Mouse (Mus musculus): Measurements from ENCODE around the gene Vamp2.
A peak's percentile ranks its signal among the peaks of the same experiment; 100 is the strongest.

Vamp2 gene

DNA sequence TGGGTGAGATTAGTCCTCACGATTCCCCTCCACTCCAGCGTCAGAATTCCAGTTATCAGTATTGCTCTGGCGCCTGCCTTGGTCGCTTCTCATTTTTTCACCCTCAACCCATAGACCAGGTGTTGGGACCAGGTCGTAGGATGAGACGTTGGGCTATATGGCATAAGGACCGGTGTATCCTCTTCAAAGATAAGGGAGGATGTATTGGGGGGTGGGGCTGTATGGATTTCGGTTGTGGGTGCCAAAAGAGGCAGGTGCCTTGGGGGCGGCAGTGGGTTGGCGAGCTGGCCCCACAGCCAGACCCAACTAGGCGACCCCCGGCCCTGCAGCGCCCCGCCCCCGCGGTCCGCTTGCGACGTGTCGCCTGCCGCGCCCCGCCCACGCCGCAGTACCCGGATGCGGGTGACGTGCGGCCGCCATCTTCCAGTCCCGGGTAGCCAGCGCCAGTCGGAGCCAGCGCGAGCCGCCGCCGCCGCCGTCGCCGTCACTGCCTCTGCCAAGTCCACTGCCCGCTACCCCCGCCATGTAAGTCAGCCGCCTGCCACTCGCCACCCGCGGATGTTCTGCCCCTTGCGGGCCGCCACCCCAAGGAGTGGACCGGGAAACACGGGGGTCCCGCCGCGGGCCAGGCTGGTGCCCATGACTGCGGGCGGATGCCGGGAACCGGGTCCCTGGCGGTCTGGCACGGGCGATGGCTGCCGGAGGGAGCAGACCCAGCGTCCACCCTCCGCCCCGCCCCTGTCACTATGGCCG lies at the start of gene Vamp2:
TSS of gene Vamp2 (plus strand) at position 388 of the 753 bp plus-strand sequence.
- DNase-seq (ENCODE audit: low spot score): peak; percentile 91

DNA sequence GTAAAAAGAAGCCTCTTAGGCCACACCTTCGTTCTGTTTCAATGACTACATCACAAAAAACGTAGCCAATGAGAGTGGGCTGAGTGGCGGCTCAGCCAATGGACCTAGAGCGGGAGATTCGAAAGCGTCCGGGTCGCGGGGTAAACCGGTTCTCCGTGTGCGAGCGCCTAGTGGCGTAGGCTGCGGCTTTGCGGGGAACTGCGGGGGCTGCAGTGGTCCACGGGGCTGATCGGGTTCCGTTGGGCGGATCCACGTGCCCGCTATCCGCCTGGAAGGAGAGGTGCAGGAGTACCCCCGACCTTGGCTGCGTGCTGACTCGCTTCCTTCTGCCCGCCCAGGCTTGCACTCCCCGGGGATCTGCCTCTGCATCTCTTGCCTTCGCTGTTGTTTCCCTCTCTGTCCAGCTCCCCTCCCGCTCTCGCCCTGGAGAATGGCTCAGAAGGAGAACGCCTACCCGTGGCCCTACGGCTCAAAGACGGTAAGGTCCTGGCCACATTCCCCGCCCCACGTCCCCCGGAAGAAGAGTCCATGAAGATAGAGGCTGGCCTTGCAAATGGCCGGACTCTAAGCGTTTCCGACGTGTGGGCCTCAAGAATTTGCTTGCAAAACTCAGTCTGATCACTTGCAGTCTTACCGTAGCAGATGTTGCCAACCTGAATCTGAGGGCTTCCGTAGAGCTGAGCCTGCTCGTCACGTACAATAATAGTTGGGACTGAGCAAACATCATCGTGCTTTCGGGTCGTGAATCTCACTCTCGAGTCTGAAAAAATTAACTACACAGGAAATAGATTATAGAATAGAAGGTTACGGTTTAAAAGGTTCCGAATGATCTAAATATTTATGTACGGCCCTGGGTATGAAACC lies 42.5 kb upstream of the Vamp2 start, which contains the start of gene Aurkb:
TSS of gene Aurkb (plus strand) at position 117 of the 864 bp plus-strand sequence.
- DNase-seq (ENCODE audit: low spot score): peak; percentile 78

GRCm38 (mm10) chr11:69046395-69046774 lies 41.9 kb upstream of the Vamp2 start:
- no peak for DNase-seq (ENCODE audit: low spot score)

DNA sequence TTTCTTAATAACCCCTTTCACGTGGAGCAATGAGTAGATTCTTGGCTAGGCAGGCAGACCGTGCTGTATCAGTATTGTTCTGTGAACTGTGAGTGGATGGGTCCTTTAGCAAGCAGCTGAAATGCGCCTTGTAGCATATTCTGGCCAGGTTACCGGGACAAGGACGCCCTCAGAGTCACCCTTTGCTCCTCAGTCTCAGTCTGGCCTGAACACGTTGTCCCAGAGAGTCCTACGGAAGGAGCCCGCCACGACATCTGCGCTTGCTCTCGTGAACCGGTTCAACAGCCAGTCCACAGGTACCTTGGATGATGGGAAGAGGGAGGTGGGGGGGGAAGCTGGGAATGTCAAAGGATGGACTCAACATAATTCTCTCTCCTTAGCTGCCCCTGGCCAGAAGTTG lies 40.7 kb upstream of the Vamp2 start:
- no peak for DNase-seq (ENCODE audit: low spot score)

DNA sequence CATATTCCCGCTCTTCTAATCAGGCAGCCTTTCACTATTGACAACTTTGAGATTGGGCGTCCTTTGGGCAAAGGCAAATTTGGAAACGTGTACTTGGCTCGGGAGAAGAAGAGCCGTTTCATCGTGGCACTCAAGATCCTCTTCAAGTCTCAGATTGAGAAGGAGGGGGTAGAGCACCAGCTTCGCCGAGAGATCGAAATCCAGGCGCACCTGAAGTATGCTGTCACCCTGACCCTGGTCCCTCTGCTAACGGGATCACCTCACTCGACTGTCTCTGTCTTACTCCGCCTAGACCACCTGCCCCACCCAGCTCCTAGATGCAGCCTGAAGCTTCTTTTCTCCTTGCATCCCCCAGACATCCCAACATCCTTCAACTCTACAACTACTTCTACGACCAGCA lies 40.1 kb upstream of the Vamp2 start:
- DNase-seq (ENCODE audit: low spot score): no peak

- no peak for DNase-seq (ENCODE audit: low spot score)
Measured at GRCm38 (mm10) chr11:69050748-69051147, 37.5 kb upstream of the Vamp2 start.

DNA sequence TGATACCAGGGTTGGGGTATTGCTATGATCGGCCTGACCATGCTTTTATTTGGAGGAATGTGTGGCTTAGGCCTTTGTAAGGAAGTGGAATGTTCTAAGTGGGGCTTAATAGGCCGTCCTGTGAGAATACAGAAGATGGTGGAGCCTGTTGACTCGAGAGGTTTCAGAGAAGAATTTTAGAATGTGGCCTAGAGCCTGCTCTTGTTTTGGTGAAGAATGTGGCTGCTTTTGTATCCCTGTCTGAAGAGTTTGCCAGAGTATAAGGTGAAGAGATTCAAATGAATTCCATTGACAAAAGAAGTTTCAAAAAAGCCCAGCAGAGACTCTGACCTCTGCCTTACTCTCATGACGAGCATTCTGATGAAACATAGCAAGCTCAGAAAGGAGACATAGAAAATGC lies 36.5 kb upstream of the Vamp2 start:
- DNase-seq (ENCODE audit: low spot score): no peak

DNA sequence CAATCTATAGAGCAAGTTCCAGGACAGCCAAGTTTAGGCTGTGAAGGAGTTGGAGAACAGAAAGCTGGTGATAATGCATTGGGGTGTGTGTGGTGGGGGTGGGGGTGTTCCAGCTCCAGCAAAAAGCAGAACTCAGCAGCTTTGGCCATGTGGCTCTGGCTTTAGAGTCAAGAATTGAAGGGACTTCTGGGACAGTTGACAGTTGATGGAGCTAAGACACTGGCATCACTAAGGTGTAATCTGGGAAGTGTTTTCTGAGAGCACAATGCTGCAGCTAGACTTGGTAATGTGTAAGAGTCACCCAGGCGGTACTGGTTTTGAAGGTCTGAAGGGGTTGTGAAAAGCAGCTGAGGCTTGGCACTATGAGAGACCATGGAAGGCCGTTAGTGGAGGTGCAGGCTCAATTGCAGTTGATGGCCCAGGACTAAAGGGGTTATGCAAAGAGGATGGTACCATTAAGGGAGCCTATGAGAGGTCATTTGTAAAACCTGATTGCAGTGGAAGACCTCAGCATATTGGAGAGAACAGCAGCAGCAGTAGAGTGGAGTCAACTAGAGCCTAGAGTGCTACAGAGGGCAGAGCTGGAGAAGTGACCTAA lies 35.4 kb upstream of the Vamp2 start:
- DNase-seq (ENCODE audit: low spot score): no peak

DNA sequence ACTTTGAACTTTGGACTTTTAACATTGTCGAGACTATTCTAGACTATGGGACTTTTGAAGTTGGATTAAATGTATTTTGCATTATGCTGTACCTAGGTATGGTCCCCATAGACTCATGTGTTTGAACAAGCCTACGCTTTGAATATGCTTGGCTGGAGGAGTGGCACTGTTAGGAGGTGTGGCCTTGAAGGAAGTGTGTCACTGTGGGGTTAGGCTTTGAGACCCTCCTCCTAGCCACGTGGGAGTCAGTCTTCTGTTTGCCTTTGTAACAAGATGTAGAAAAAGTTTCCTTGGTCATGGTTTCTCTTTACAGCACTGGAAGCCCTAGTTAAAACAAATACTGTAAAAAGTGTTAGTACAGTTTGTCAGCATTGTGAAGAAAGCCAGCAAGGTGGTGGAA lies 34.4 kb upstream of the Vamp2 start:
- no peak for DNase-seq (ENCODE audit: low spot score)

GRCm38 (mm10) chr11:69058265-69058664 lies 30.0 kb upstream of the Vamp2 start:
- DNase-seq (ENCODE audit: low spot score): no peak

- no peak for DNase-seq (ENCODE audit: low spot score)
Measured at GRCm38 (mm10) chr11:69058729-69059356, 29.4 kb upstream of the Vamp2 start.

DNA sequence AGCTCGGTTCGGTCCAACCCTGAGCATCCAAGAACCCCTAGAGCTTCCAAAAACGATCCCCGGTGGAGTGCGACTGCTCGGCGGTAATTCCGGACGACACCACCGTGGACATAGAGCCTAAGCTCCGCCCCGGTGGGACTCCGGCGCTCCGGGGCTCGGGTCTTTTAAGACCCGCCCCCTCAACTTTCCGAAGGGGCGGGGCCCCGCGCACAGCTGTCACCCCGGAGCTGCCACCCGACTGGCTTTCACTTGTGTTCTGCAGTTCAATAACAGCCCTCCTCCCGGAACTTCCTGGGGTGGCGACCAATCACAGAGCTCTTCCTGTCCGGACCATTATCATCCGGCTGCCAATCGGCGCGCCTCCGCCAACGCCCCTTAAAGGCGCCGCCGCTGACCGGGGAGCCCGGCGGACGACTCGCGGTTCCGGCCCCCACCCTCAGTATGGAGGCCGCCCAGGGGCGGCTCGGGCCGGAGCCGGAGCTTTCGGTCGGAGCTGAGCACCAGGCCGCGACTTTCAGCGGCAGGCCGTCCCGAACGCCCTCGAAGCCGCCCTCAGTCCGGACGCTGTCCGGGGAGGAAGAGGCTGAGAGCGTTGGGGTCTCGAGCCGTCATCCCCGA lies 28.8 kb upstream of the Vamp2 start, which contains the start of gene Borcs6:
TSS of gene Borcs6 (plus strand) at position 361 of the 618 bp plus-strand sequence.
- DNase-seq (ENCODE audit: low spot score): peak; percentile 93

DNA sequence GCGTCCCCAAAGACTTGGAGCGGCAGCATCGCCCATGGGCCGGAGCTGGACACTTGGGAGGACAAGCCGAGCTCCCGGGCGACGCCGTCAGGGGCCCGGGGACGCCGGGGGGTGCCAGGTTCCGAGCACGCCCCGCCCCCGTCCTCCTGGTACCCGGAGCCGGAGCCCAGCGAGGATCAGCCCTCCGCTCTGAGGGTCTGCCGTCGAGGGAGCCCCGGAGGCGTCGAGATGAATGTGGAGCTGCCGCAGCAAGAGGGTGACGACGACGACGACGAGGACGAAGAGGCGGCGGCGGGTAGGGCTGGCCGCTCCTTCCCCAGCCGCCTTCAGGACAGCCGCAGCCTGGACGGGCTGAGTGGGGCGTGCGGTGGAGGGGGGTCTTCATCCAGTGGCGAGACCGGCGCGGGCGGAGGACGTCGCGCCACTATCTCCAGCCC lies 28.3 kb upstream of the Vamp2 start:
- DNase-seq (ENCODE audit: low spot score): no peak

- DNase-seq (ENCODE audit: low spot score): peak; percentile 49
Measured at GRCm38 (mm10) chr11:69060448-69061254, 27.6 kb upstream of the Vamp2 start.

DNA sequence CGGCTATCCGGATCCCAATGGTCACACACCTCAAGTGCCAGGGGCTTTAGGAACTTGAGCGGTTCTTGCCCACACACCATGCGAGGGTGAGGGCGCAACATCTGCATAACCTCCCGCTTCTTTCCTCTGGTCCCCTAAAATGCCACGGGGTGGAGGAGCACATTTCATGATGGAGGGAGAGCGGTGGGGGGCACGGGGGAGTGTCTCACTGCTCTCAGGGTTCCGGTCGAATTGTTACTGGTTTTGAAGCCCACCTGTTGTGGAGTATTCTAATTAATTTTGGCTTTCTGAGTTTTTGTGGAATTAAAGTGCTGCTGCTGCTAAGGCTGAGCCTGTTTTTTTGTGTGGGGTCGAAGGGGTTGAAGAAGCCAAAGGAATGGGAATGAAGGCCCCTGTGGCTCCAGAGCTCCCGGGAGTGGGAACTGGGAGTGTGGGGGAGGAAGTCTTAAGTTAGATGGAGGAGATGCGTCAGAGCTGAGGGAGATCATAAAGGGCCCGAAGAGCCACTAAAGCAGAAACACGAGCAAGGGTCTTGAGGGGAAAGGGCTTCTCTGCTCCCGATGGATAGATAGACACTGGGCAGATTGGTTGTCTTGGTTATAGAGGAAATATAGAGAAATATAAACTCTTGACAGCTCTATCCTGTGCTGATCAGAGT lies 26.9 kb upstream of the Vamp2 start:
- DNase-seq (ENCODE audit: low spot score): no peak

GRCm38 (mm10) chr11:69062194-69062760 lies 26.0 kb upstream of the Vamp2 start:
- DNase-seq (ENCODE audit: low spot score): peak; percentile 57

- DNase-seq (ENCODE audit: low spot score): peak; percentile 94
Measured at GRCm38 (mm10) chr11:69062761-69063224, 25.5 kb upstream of the Vamp2 start.

DNA sequence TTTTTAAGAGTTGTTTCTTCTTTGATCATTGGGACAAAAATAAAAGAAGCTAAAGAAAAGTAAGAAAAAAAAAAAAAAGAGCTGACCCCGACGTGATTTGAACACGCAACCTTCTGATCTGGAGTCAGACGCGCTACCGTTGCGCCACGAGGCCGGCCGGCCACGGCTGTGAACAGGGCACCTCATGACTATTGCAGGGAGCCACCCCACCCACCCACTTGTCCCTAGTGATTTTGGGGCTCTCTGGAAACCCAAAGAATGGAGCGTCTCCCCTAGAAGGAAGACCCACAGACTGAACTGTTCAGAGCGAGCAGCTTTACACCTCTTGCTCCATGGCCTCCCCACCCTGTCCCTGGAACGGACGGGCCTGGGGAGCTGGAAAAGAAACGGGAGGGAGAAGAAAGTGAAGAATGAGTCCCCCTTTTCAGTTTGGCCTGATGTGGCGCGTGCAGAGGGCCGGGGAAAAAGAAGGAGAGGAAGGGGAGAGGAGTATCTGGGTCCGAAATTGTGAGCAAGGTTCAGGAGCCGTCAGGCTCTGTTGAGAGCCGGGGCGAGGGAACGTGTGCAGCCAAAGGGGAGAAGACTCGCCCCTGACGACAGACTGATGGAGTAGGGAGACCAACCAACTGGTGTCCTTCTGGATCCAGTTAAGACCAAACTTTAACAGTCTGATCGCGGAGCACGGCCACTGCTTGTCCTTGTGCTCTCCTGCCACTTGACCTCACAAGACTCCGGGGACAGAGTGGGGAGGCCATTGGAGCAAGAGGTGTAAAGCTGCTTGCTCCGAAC lies 24.7 kb upstream of the Vamp2 start:
- DNase-seq (ENCODE audit: low spot score): peak; percentile 82

Measured in ovary, postnatal 36 days (tissue).